Mouse (Mus musculus) embryonic fibroblast, embryonic 13.5 days (primary cell): ENCODE measurements around the gene Oas1f.

Experiments
- CTCF ChIP-seq: IDR thresholded peaks from 2 replicates; pipeline ENCODE4 v1.5.1; 2011; ENCODE audit warnings: mild to moderate bottlenecking, control low read depth, low read length, moderate library complexity, borderline replicate concordance; ENCODE audit not compliant: insufficient read depth
- POLR2A ChIP-seq: IDR thresholded peaks from 2 replicates; pipeline ENCODE4 v1.6.1; 2011; ENCODE audit warnings: low read depth, mild to moderate bottlenecking, control low read depth, low read length, moderate library complexity

DNA sequence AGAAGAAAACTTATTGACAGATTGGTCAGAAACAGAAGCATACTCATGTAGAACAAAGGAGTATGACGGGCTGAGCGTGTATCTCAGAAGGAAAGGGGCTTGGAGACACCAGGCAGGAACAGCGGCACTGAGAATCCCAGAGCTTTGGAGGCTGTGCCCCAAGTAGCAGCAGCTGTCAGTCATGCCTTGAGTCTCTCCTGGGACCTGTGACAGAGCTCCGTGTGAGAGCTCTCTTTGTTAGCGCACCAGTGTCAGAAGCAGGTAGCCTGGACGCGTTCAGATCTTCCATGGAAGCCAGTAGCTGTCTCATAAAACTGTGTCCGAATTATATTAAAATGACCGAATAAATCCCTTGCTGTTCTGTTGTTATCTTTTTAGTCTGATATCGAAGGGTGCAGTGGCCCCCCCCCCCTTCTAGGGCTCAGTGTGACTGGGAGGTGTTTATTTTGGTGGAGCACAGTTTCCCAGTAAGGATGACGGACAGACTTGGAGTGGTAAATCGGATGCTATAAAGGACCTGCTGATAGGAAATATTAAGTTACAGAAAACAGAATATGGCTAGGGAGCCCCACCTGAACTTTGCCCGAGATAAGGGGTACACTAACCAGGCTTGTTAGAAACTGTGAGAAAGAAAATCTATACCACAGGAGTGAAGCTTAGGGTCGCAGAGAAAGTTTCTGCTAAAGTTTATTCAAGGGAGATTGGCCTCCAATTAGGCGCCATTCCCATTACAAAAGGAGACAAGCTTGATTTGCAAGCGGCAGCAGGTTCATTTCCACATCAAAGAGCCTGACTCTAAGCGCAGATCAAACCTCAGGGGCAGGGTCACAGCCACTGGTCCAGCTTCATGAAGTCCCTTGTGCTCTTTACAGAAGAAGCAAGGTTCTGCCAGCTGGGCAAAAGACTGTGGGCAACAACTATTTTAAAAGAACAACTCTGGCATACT lies 13.6 kb upstream of the Oas1f start:
- TF ChIP-seq CTCF (no peak), POLR2A (no peak)
